Mouse (Mus musculus): ENCODE measurements around the gene Snx3. TPM values are rescaled to one million over a fixed set of nuclear protein-coding genes. Genes with fewer than 3 reads are reported as not detected.

Gene Snx3
- total RNA-seq, 2 experiments from 2014 or later = 254 to 276 TPM

DNA sequence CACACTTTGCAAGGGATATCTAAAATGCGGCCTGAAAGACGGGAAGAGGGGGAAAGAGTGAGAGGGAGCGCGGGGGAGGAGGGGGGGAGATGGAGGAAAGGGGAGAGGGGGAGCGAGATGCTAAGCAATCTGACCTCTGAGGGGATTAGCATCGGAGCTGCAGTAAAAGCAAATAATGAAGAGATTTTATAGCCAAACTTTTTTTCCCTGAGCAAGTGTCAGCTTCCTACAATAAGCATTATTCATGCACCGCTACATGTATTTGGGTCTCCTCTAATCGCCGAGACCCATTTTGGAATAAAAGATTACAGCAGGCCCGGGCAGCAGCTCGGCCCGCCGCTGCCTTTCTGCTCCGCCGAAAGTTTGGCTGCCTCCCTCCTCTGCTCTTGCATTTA, 76.4 kb downstream of the Snx3 start:
- no peak for DNase-seq (ENCODE audit: low spot score in 2 of 2)

DNA sequence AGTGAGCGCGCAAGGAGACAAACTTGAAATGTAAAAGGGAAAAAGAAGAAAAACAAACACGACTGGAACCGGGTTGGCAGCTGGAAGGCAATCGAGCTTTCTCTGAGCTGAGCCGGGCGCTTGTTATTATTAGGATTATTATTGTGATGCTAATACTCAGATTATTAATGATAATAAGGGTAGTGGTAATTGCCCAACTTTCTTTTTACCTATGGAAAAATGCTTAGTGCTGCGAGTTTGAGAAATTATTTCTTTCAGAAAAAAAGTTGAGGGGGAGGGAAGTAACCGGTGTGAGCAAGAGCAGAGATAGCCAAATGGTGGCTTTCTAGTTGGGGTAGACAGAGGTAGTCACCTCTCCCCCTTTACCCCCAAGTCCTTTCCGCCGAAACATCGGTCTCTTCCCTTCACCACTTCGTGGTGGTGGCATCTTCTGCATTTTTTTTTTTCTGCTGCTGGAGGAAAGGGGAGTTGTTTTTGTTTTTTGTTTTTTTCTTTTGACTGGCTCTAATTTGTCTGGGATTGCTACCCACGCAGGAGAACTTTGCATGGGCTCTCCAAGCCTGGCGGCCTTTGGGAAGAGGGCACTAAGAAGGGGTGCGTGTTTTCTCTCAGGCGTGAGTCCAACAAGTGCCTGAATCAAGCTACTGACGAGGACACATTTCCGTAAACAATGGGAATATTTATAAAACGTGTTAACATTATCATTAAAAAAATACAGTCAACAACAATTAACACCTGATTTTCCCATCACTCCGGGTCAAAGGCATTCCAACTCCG, 77.1 kb downstream of the Snx3 start:
- no peak for DNase-seq (ENCODE audit: low spot score in 2 of 2)

DNA sequence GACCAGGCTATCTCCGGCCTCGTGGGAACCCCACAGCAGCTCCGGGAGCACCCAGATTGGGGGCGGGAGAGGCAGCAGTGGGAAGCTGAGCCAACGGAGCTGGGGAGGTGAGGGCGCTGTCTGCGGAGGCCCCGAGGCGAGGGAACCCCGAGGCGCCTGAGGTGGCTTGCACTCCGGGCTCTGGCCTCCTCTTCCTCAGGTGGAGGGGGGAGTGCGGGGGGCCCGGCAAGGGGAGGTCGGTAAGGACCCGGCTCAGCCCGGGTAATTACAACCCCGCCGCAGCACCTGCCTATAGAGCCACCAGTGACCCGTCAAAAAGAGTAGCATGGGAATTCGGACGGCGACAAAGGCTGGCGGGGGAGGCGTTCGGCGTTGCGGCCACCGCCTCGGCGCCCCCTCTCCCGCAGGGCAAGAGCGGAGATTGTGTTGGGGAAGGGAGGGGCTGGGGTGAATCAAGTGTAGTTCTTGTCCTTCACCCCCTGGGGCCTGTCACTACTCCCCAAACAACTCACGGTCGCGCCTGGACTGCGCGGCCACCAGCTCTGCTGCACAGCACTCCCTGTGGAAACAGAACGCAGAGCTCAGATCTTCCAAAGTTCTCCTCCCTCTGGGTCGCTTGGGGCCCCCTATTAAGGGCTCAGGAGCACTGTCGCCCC, 77.8 kb downstream of the Snx3 start:
- no peak for DNase-seq (ENCODE audit: low spot score in 2 of 2)

DNA sequence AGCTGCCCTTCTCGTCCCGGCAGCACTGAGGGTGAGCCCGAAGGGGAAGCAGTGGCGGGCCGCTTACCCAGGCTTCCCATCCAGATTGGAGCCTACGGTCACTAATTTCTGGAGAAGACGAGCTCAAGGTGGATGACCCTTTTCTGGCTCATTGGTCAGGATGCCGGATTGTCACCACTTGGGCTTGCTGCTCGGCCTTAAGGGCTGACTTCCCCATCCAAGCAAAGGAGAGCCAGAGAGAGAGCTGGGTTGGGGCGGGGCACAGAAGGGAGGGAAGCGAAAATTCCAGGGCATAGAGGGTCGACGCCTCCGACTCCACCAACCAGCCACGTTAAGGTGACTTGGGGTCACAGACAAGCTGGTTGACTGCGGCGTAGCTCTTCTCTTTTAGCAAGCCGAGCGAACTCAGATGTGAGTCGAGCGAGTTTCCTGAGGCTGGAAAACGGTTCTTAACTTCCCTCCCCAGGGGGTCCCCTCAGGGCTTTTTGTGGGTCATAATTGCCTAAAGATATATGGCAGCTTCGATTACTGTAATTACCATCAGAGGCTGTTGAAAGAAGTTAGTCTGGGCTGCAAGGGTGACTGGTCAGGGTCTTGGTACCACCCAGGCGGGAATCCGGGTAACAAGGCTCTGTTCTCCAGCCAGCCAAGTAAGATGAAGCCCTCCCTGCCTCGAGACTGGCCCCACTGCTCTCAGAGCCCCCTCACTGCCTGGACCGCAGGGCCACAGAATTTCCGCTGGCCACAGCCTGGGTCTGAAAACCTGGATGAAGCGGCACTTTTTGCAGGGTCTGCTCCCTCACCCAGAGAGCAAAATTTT, 78.5 kb downstream of the Snx3 start:
- DNase-seq (ENCODE audit: low spot score in 2 of 2) = no peak

DNA sequence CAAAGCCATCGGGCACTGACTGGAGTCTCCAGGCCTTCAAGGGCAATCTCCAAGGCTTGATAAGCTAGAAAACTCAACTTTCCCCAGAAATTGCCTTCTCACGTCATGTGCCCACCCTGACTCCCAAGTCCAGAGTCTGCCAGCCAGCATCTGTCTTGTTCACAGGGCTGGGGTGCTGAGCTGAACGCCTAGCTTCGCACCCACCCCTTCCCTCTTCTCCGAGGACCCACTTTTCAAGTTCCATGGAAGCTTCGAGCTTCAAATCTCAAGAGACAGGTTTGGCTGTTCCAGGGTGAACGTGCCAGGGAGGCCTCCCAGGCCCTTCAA, 79.1 kb downstream of the Snx3 start:
- DNase-seq (ENCODE audit: low spot score in 2 of 2) = no peak

DNA sequence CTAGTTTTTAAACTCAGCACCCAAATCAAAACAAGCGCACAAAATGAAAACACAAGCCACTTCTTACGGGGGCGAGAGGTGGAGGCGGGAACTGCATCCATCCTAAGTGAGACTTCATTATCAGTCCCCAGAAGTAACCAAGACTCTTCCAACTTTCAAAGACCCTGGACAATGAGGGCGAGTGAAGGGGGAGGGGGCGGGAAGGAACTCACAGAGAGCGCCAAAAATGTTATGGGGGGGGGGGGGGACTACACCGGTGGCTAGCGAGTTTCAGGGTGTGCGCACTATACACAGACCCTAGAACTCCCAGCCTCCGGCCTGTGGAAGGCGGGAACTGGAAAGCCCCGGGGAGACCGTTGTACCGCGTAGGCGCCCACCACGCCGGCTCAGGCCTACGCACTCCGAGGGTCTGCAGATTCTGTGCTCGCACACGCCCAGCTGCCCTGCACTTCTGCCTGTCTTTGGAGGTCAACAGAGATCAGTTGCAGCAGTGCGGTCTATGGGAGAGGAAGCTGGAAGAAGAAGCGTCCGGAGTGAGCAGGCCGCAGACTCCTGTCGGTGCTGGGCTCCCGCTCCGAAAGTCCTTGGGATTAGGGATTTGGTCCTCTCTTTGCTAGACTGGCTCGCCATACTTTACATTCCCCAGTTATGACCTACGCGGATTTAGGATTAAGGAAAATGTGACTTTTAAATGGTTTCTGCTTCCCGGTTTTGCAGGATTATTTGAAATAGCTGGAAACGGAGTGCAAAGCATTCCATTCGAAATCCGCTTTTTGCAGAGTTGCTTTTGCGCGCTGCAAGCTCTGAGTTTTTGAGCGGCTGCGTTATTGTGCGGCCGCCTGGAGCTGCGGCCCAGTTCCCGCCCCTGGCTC, 80.1 kb downstream of the Snx3 start:
- DNase-seq (ENCODE audit: low spot score in 2 of 2) = no peak

DNA sequence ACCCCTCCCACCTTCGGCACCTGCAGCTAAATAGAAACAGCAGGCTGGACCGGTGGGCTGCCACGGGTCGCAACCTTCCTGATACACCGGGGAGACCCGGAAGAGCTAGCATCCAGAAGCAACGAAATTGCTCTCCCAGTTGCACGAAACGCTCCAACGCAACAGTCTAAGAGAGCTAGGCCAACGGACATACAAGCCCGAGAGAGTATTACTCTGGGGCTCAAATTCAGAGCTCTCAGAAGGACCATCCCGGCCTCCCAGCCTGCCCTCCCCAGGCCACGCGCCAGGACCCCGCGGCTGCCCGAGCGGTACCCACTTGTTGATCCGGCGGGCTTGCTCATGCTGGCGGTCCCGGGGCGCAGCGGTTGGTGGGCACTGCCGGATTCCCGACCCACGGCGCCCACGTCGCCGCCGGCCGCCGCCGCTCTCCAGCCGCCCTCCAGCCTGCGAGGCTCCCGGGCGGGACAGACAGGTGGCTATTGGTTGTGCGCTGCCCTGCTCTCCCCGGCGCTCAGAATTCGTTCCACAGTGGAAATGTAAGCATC, 80.8 kb downstream of the Snx3 start:
- no peak for DNase-seq (ENCODE audit: low spot score in 2 of 2)

DNA sequence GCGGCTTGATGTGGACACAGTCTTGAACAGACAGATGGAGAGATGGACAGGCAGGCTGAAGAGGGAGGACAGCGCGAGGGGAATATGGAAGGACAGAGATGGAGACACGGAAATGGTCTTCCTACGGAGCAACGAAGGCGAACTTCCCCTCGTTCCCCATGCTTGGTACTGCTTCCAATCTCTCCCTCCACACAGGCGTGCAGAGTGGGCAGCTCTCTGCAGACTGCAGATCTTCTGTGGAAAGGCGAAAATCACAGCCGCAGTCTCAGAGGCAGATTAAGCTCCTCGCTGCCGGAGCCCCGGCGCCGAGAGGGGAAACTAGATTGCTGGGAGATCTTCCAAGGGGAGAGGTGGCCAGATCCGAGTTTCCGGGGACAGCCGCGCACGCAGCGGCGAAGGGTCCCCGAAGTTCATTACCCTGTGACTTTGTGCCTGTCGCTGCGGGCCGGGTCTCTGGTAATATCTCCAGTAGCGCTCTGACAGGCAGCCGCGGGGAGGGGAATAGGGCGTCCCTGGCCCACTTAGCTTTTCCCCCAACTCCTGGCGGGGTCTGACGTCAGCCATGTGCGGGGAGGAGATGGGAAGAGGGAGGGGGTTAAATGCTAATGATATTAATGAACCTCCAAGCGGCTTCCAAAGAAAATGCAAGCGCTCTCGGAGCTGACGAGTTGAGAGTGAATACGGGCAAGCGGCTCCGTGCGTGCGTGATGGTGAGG, 81.5 kb downstream of the Snx3 start, which contains the start of the genes Nr2e1 and Ostm1:
Gene Nr2e1 (minus strand): TSS at position 476 of the 716 bp plus-strand sequence.
Gene Ostm1 (plus strand): TSS at position 666 of the 716 bp plus-strand sequence.
- DNase-seq (ENCODE audit: low spot score in 2 of 2) = no peak

DNA sequence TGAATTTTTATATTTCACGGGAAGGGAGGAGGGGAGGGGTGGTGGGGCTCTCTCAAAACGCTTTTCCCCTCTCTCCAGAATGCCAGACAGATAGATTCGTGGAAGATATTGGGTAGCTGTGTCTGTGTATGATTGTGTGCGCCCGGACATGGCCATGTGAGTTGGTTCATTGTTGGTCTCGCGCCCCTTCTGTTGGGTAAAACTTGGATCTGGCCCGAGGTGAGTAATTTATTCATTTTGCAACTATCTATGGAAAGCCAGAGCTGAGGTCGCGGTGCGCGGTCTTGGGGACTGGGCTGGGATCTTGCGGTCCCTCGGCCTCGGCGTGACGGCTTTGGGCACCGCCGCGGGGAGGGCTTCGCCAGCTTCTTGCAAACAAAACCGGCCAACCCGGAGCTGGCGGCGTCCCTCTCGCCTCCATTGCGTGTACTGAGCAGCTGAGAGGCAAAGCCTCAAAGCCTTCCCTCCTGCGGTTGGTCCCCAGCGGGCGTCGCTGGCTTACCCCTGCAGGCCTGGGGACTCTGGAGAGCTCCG, 82.1 kb downstream of the Snx3 start:
- no peak for DNase-seq (ENCODE audit: low spot score in 2 of 2)

DNA sequence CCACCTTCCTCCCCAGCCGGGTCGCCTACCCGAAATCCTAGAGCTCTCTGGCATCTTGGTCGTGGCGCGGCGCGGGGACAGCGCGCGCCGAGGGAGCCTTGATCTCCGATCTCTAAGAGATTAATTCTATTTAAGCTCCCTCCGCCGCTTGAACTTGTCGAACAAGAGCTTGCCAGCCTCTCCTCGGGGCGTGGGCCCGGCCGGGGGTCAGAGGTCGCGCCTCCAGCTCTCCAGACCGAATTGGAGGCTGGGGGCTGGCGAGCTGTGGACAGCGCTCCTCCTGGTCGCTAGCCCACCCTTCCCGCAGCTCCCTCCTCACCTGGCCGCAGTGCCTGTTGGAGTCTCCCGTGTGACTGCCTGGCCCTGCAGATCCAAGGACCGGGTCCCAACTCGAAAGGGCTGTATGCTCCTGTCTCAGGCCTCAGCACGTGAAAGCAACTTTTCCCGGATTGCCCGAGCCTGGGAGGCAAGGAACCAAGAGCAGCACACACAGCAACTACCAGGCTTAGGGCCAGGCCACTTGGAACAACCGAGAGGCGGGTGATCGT, 82.7 kb downstream of the Snx3 start:
- DNase-seq (ENCODE audit: low spot score in 2 of 2) = no peak

Other genes starting within 250 kb of the Snx3 start
- 10 to 100 TPM; 48.9 to 63.3 TPM for gene Foxo3, start 225.3 kb upstream of the Snx3 start, total RNA-seq (2021)
- gene Afg1l, start 23.5 kb upstream of the Snx3 start, total RNA-seq (2021) = 10 to 100 TPM; 21.7 to 28.4 TPM
- not detected for gene Nr2e1, start 81.6 kb downstream of the Snx3 start, total RNA-seq (2021)
- 10 to 100 TPM; 23.4 to 25.8 TPM for gene Ostm1, start 81.8 kb downstream of the Snx3 start, total RNA-seq (2021)